Mouse (Mus musculus) T-helper 2 cell (primary cell): ENCODE results near the gene Slco3a1.

Experiments
- in situ Hi-C: fragments of 300-600 bp; cut with MboI, MseI; formaldehyde crosslinking; loops from one replicate; pipeline ENCODE4 v1.15.1; 2025; ENCODE audit warnings: high pct_unique_total_duplicates

The Slco3a1 gene

GRCm38 (mm10) chr7:74488141-74488540 lies 66.4 kb downstream of the Slco3a1 start:
- in situ Hi-C loops: loop anchor here (25.0 kb wide), 1 partner anchor 901 kb away; no protein-coding TSS in a partner anchor

GRCm38 (mm10) chr7:74487727-74488126 lies 66.9 kb downstream of the Slco3a1 start:
- in situ Hi-C loops: loop anchor here (25.0 kb wide), 1 partner anchor 900 kb away; no protein-coding TSS in a partner anchor

- in situ Hi-C loops: loop anchor here (25.0 kb wide), 1 partner anchor 899 kb away; no protein-coding TSS in a partner anchor
Observed at GRCm38 (mm10) chr7:74486083-74486482, 68.5 kb downstream of the Slco3a1 start.

GRCm38 (mm10) chr7:74485669-74486068 lies 68.9 kb downstream of the Slco3a1 start:
- in situ Hi-C loops: loop anchor here (25.0 kb wide), 1 partner anchor 898 kb away; no protein-coding TSS in a partner anchor

- in situ Hi-C loops: loop anchor here (25.0 kb wide), 1 partner anchor 897 kb away; no protein-coding TSS in a partner anchor
Observed at GRCm38 (mm10) chr7:74484024-74484385, 70.6 kb downstream of the Slco3a1 start.

- in situ Hi-C loops: loop anchor here (25.0 kb wide), 1 partner anchor 896 kb away; no protein-coding TSS in a partner anchor
Observed at GRCm38 (mm10) chr7:74483294-74484023, 71.1 kb downstream of the Slco3a1 start.

- in situ Hi-C loops: no loop called here
Observed at GRCm38 (mm10) chr7:74471740-74472139, 82.8 kb downstream of the Slco3a1 start.

- in situ Hi-C loops: no loop called here
Observed at GRCm38 (mm10) chr7:74466886-74467285, 87.7 kb downstream of the Slco3a1 start.

- in situ Hi-C loops: no loop called here
Observed at GRCm38 (mm10) chr7:74464638-74465037, 89.9 kb downstream of the Slco3a1 start.

- in situ Hi-C loops: no loop called here
Observed at GRCm38 (mm10) chr7:74462451-74462850, 92.1 kb downstream of the Slco3a1 start.

- in situ Hi-C loops: no loop called here
Observed at GRCm38 (mm10) chr7:74461736-74462135, 92.8 kb downstream of the Slco3a1 start.

- in situ Hi-C loops: no loop called here
Observed at GRCm38 (mm10) chr7:74461146-74461545, 93.4 kb downstream of the Slco3a1 start.

GRCm38 (mm10) chr7:74459812-74460211 lies 94.8 kb downstream of the Slco3a1 start:
- in situ Hi-C loops: no loop called here

GRCm38 (mm10) chr7:74459277-74459676 lies 95.3 kb downstream of the Slco3a1 start:
- in situ Hi-C loops: no loop called here

- in situ Hi-C loops: no loop called here
Observed at GRCm38 (mm10) chr7:74458475-74459221, 95.9 kb downstream of the Slco3a1 start.

- in situ Hi-C loops: no loop called here
Observed at GRCm38 (mm10) chr7:74457347-74457975, 97.1 kb downstream of the Slco3a1 start.

GRCm38 (mm10) chr7:74456781-74457180 lies 97.8 kb downstream of the Slco3a1 start:
- in situ Hi-C loops: no loop called here

- in situ Hi-C loops: no loop called here
Observed at GRCm38 (mm10) chr7:74451047-74451446, 103.5 kb downstream of the Slco3a1 start.

- in situ Hi-C loops: no loop called here
Observed at GRCm38 (mm10) chr7:74449802-74450201, 104.8 kb downstream of the Slco3a1 start.

GRCm38 (mm10) chr7:74447781-74448180 lies 106.8 kb downstream of the Slco3a1 start:
- in situ Hi-C loops: no loop called here

GRCm38 (mm10) chr7:74445148-74445547 lies 109.4 kb downstream of the Slco3a1 start:
- in situ Hi-C loops: no loop called here

- in situ Hi-C loops: no loop called here
Observed at GRCm38 (mm10) chr7:74442380-74442779, 112.2 kb downstream of the Slco3a1 start.
